Mouse (Mus musculus): Measurements from ENCODE around the gene Slc22a18. TPM values are rescaled to one million over a fixed set of nuclear protein-coding genes. Genes with fewer than 3 reads are reported as not detected.

Gene Slc22a18
- total and polyA plus RNA-seq, 3 experiments = 5.8 to 19.8 TPM; not detected in 1

DNA sequence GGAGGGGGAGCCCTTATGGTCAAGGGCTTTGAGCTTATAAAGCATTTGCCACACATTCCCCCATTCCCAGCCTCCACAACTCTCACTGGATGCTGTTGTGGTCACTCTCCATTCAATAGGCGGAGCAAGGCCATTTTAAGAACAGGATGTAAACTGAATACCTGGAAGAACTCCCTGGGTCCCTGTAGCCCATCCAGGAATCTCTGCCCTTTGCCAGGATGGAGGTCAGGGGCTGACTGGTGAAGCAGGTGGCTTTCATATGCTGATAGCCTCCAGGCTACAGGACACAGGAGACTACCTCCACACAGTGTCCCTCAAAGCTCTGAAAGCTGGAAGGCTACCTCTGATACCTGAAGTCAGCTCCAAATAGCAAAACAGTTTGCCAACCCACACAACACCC lies 40.9 kb upstream of the Slc22a18 start:
- H3K4me3 ChIP-seq (ENCODE audit: control insufficient read depth in 1 of 2, insufficient read depth in 1 of 2, low read depth in 2 of 2, low read length in 2 of 2) = no peak overlapping the region
- H3K27me3 ChIP-seq (ENCODE audit: control insufficient read depth in 1 of 2, insufficient read depth in 2 of 2, low read length in 2 of 2) = no peaks in the 10 kb centered on the region; a peak in 1 of 4 replicates
- no peak overlapping the region for H3K27ac ChIP-seq (ENCODE audit: control insufficient read depth, low read depth, low read length)
- no peaks in the 10 kb centered on the region for H3K4me1 ChIP-seq (ENCODE audit: control insufficient read depth in 1 of 2, insufficient read depth in 2 of 2, low read length in 2 of 2)
- DNase-seq (ENCODE audit: low read depth, low spot score) = no peak
- no peaks in the 10 kb centered on the region for H3K79me2 ChIP-seq (ENCODE audit: control insufficient read depth, insufficient read depth, low read length, poor library complexity)
- no peaks in the 10 kb centered on the region for H3K9me3 ChIP-seq (replicated peaks; ENCODE audit: insufficient read depth, low read length)
- H3K36me3 ChIP-seq (ENCODE audit: control insufficient read depth in 1 of 2, insufficient read depth in 2 of 2, low read length in 2 of 2) = no peaks in the 10 kb centered on the region
- H3K9ac ChIP-seq (ENCODE audit: control insufficient read depth, low read depth, low read length, poor library complexity, severe bottlenecking) = no peak overlapping the region
- TF ChIP-seq RAD21 (IDR thresholded peaks at IDR 0.05; ENCODE audit: low read depth, low read length) (no peak), CTCF (IDR thresholded peaks at IDR 0.05 in 2 of 3, conservative IDR thresholded peaks at IDR 0.05 in 1 of 3; ENCODE audit: control insufficient read depth in 1 of 3, insufficient read depth in 1 of 3, low read depth in 2 of 3, low read length in 3 of 3, poor library complexity in 1 of 3, severe bottlenecking in 1 of 3) (no peak)

DNA sequence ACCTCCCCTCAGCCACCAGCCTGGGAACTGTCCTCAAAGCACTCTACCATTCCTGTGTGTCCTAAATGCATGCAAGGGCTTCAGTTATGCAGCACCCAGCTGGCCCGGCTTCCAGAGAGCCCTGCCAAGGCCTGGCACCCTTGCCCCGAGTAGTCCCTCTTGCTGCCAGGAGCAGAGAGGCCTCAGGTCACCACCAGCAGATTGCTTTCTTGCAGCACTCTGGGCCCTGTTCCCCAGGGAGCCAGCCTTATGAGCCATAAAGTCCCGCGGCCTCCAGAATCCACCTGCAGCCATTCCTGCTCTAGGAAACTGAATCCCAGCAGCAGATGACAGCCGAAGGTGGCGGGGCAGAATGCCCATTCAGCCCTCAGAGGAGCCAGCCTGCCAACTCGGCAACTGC lies 40.2 kb upstream of the Slc22a18 start:
- Histone ChIP-seq H3K4me1 (ENCODE audit: control insufficient read depth in 1 of 2, insufficient read depth in 2 of 2, low read length in 2 of 2) (no peaks in the 10 kb centered on the region), H3K9ac (ENCODE audit: control insufficient read depth, low read depth, low read length, poor library complexity, severe bottlenecking) (no peak overlapping the region), H3K27ac (ENCODE audit: control insufficient read depth, low read depth, low read length) (no peak overlapping the region), H3K79me2 (ENCODE audit: control insufficient read depth, insufficient read depth, low read length, poor library complexity) (no peaks in the 10 kb centered on the region), H3K4me3 (ENCODE audit: control insufficient read depth in 1 of 2, insufficient read depth in 1 of 2, low read depth in 2 of 2, low read length in 2 of 2) (no peak overlapping the region), H3K9me3 (replicated peaks; ENCODE audit: insufficient read depth, low read length) (no peaks in the 10 kb centered on the region), H3K27me3 (ENCODE audit: control insufficient read depth in 1 of 2, insufficient read depth in 2 of 2, low read length in 2 of 2) (no peaks in the 10 kb centered on the region; a peak in 1 of 4 replicates), H3K36me3 (ENCODE audit: control insufficient read depth in 1 of 2, insufficient read depth in 2 of 2, low read length in 2 of 2) (no peaks in the 10 kb centered on the region)
- TF ChIP-seq RAD21 (IDR thresholded peaks at IDR 0.05; ENCODE audit: low read depth, low read length) = no peak
- no peak for TF ChIP-seq MYB (IDR thresholded peaks at IDR 0.05; ENCODE audit: low read depth, low read length)
- TF ChIP-seq MAFK (IDR thresholded peaks at IDR 0.05; ENCODE audit: borderline replicate concordance, low read depth, low read length) = no peak
- no peak for DNase-seq (ENCODE audit: low read depth, low spot score)

DNA sequence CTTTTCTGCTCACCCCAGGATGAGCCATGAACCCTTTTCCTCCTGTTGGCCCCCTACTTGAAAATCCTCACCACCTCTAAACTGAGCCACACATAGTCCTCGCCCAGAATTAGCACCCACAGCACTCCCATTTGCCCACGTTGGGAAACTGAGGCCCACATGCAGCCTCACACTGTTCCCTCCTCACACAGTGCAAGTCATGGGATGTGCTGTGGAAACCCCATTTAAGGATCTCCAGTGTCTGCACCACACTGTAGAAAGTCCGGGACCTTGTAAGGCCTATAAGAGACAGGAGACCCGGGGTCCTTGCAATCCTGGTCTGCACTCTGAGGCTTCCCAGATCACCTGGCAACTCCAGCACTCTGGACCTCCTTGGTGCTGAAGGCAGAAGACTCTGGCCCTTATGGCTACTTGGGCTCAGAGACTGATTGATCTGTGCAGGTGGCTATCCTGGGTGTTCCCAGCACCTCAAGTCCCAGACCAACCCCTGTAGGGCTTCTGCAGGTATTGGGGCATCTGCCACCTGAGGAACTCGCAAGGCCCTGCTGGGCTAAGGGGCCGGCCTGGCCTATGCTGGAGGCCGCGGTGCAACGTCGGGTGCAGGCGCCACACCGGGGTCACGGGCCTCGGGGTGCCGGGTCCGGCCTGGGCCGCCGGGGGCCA lies 36.2 kb upstream of the Slc22a18 start:
- no peak for DNase-seq (ENCODE audit: low read depth, low spot score)
- Histone ChIP-seq H3K27ac (ENCODE audit: control insufficient read depth, low read depth, low read length) (no peak overlapping the region), H3K79me2 (ENCODE audit: control insufficient read depth, insufficient read depth, low read length, poor library complexity) (no peaks in the 10 kb centered on the region), H3K9ac (ENCODE audit: control insufficient read depth, low read depth, low read length, poor library complexity, severe bottlenecking) (no peak overlapping the region), H3K4me1 (ENCODE audit: control insufficient read depth in 1 of 2, insufficient read depth in 2 of 2, low read length in 2 of 2) (no peaks in the 10 kb centered on the region), H3K36me3 (ENCODE audit: control insufficient read depth in 1 of 2, insufficient read depth in 2 of 2, low read length in 2 of 2) (no peaks in the 10 kb centered on the region), H3K9me3 (replicated peaks; ENCODE audit: insufficient read depth, low read length) (no peaks in the 10 kb centered on the region), H3K27me3 (ENCODE audit: control insufficient read depth in 1 of 2, insufficient read depth in 2 of 2, low read length in 2 of 2) (no peaks in the 10 kb centered on the region; a peak in 1 of 4 replicates), H3K4me3 (ENCODE audit: control insufficient read depth in 1 of 2, insufficient read depth in 1 of 2, low read depth in 2 of 2, low read length in 2 of 2) (no peak overlapping the region)
- TF ChIP-seq ETS1 (IDR thresholded peaks at IDR 0.05; ENCODE audit: low read depth, low read length) (no peak), MEF2A (IDR thresholded peaks at IDR 0.05; ENCODE audit: extremely low read depth, insufficient replicate concordance, low read depth, low read length, poor library complexity, severe bottlenecking) (no peak), TAL1 (IDR thresholded peaks at IDR 0.05; ENCODE audit: low read length) (no peak), KAT2A (conservative IDR thresholded peaks at IDR 0.05; ENCODE audit: low read depth, low read length) (no peak)
